Mouse (Mus musculus) neural tube, embryonic 12.5 days (tissue): ENCODE data around the gene Slamf9. TPM values are rescaled to one million over a fixed set of nuclear protein-coding genes. Genes with fewer than 3 reads are reported as not detected.
A peak's percentile ranks its signal among the peaks of the same experiment; 100 is the strongest.

Source experiments
- ATAC-seq: fragments of 200-750 bp; cut with Nextera tagmentation; 2 replicates; pipeline ENCODE4 v1.8.0; 2017; ENCODE audit warnings: low read depth, mild to moderate bottlenecking, moderate TSS enrichment, moderate library complexity; ENCODE audit not compliant: low FRiP score
- H3K27ac ChIP-seq: fragments of 300-500 bp; sonication (generic); 2 replicates; pipeline ENCODE4 v1.5.1; 2016
- H3K27me3 ChIP-seq: fragments of 300-500 bp; sonication (generic); replicated peaks from 2 replicates; pipeline ENCODE4 v1.6.1; 2016; ENCODE audit warnings: mild to moderate bottlenecking
- H3K36me3 ChIP-seq: fragments of 300-500 bp; sonication (generic); 2 replicates; pipeline ENCODE4 v1.6.1; 2016; ENCODE audit warnings: mild to moderate bottlenecking
- H3K4me1 ChIP-seq: fragments of 300-500 bp; sonication (generic); 2 replicates; pipeline ENCODE4 v1.6.1; 2016
- H3K4me2 ChIP-seq: fragments of 300-500 bp; sonication (generic); replicated peaks from 2 replicates; pipeline ENCODE4 v1.6.1; 2016; ENCODE audit warnings: mild to moderate bottlenecking
- H3K4me3 ChIP-seq: fragments of 300-500 bp; sonication (generic); 2 replicates; pipeline ENCODE4 v1.5.1; 2016
- H3K9ac ChIP-seq: fragments of 300-500 bp; sonication (generic); 2 replicates; pipeline ENCODE4 v1.6.1; 2016; ENCODE audit warnings: mild to moderate bottlenecking
- H3K9me3 ChIP-seq: fragments of 300-500 bp; sonication (generic); 2 replicates; pipeline ENCODE4 v1.6.1; 2016; ENCODE audit warnings: mild to moderate bottlenecking
- WGBS: fragments of 180-500 bp; shearing (Covaris S2); methylation state at CpG from one replicate; pipeline ENCODE4 v1.1.7; 2016; 5-methylcytosine and 5-hydroxymethylcytosine counted together
- polyA plus RNA-seq: library from polyadenylated mRNA; unstranded; fragments of >200 nt; fragmentation: Nextera tagmentation; extraction: Ambion mirVana; gene quantifications from 2 replicates; pipeline ENCODE4 v1.2.1, GENCODE M21; 2016

Slamf9 gene
- polyA plus RNA-seq, 1 experiment from 2014 or later, result 0.19 TPM

GRCm38 (mm10) chr1:172441935-172442445, 33.2 kb upstream of the Slamf9 start:
- ATAC-seq, result no peak
- WGBS, result 90% methylated on average over 9 of the region's 9 CpGs
- Histone ChIP-seq H3K36me3 (no peaks in the 10 kb centered on the region), H3K27me3 (no peaks in the 10 kb centered on the region), H3K4me2 (no peak overlapping the region), H3K4me3 (no peak overlapping the region), H3K9ac (no peak overlapping the region), H3K9me3 (no peaks in the 10 kb centered on the region), H3K27ac (no peak overlapping the region), H3K4me1 (no peaks in the 10 kb centered on the region)

GRCm38 (mm10) chr1:172450226-172450625, 24.9 kb upstream of the Slamf9 start:
- H3K4me2 ChIP-seq, result no peak overlapping the region
- 46% methylated on average over 2 of the region's 2 CpGs for WGBS
- no peak overlapping the region for H3K27ac ChIP-seq
- no peaks in the 10 kb centered on the region for H3K4me1 ChIP-seq
- no peak overlapping the region for H3K9ac ChIP-seq
- H3K4me3 ChIP-seq, result no peak overlapping the region
- no peak for ATAC-seq
- no peaks in the 10 kb centered on the region for H3K27me3 ChIP-seq
- H3K36me3 ChIP-seq, result no peaks in the 10 kb centered on the region
- no peaks in the 10 kb centered on the region for H3K9me3 ChIP-seq

- no peak overlapping the region for H3K9ac ChIP-seq
- H3K9me3 ChIP-seq, result no peaks in the 10 kb centered on the region
- no peak overlapping the region for H3K4me3 ChIP-seq
- H3K4me2 ChIP-seq, result peak overlapping the region; percentile 7; the same call in 1 of the 2 replicates
- H3K36me3 ChIP-seq, result no peaks in the 10 kb centered on the region
- 42% methylated on average over 17 of the region's 17 CpGs for WGBS
- no peak for ATAC-seq
- H3K27ac ChIP-seq, result no peak overlapping the region
- H3K27me3 ChIP-seq, result no peaks in the 10 kb centered on the region
- H3K4me1 ChIP-seq, result no peaks in the 10 kb centered on the region
Measured at GRCm38 (mm10) chr1:172450848-172451470, 24.2 kb upstream of the Slamf9 start.

GRCm38 (mm10) chr1:172452911-172453310, 22.2 kb upstream of the Slamf9 start:
- ATAC-seq, result no peak
- no peaks in the 10 kb centered on the region for H3K9me3 ChIP-seq
- H3K4me1 ChIP-seq, result no peaks in the 10 kb centered on the region
- H3K36me3 ChIP-seq, result no peaks in the 10 kb centered on the region
- H3K4me3 ChIP-seq, result no peak overlapping the region
- H3K4me2 ChIP-seq, result no peak overlapping the region
- WGBS, result 89% methylated on average over 2 of the region's 2 CpGs
- H3K9ac ChIP-seq, result no peak overlapping the region
- H3K27me3 ChIP-seq, result no peaks in the 10 kb centered on the region
- no peak overlapping the region for H3K27ac ChIP-seq

DNA sequence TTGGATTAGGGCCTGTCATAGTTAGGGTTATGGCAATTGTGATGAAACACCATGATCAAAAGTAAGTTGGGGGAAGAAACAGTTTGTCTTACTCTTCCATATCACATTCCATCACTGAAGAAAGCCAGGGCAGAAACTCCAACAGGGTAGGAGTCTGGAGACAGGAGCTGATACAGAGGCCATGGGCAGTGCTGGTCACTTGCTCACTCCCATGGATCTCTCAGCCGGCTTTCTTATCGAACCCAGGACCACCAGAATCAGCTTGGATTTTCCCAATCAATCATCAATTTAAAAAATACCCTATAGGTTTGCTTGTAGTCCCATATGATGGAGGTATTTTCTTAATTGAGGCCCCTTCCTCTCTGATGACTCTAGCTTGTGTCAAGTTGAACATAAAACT, 21.3 kb upstream of the Slamf9 start:
- no peaks in the 10 kb centered on the region for H3K4me1 ChIP-seq
- H3K36me3 ChIP-seq, result no peaks in the 10 kb centered on the region
- WGBS, result 95% methylated on average over 2 of the region's 2 CpGs
- no peak overlapping the region for H3K9ac ChIP-seq
- H3K27me3 ChIP-seq, result no peaks in the 10 kb centered on the region
- H3K27ac ChIP-seq, result no peak overlapping the region
- no peak for ATAC-seq
- H3K9me3 ChIP-seq, result no peaks in the 10 kb centered on the region
- no peak overlapping the region for H3K4me2 ChIP-seq
- H3K4me3 ChIP-seq, result no peak overlapping the region

GRCm38 (mm10) chr1:172455416-172455815, 19.7 kb upstream of the Slamf9 start:
- no peak overlapping the region for H3K4me2 ChIP-seq
- ATAC-seq, result no peak
- no peak overlapping the region for H3K4me3 ChIP-seq
- H3K4me1 ChIP-seq, result no peaks in the 10 kb centered on the region
- no peak overlapping the region for H3K9ac ChIP-seq
- H3K36me3 ChIP-seq, result no peaks in the 10 kb centered on the region
- no peaks in the 10 kb centered on the region for H3K9me3 ChIP-seq
- 15% methylated on average over 4 of the region's 4 CpGs for WGBS
- no peak overlapping the region for H3K27ac ChIP-seq
- no peaks in the 10 kb centered on the region for H3K27me3 ChIP-seq

- no peak overlapping the region for H3K27ac ChIP-seq
- no peak overlapping the region for H3K4me3 ChIP-seq
- no peaks in the 10 kb centered on the region for H3K36me3 ChIP-seq
- ATAC-seq, result no peak
- H3K9me3 ChIP-seq, result no peaks in the 10 kb centered on the region
- no peaks in the 10 kb centered on the region for H3K27me3 ChIP-seq
- H3K4me2 ChIP-seq, result no peak overlapping the region
- 78% methylated on average over 7 of the region's 7 CpGs for WGBS
- no peak overlapping the region for H3K9ac ChIP-seq
- H3K4me1 ChIP-seq, result no peaks in the 10 kb centered on the region
Measured at GRCm38 (mm10) chr1:172456001-172456677, 19.0 kb upstream of the Slamf9 start.

GRCm38 (mm10) chr1:172457196-172457595, 18.0 kb upstream of the Slamf9 start:
- WGBS, result 97% methylated on average over 3 of the region's 3 CpGs
- H3K36me3 ChIP-seq, result no peaks in the 10 kb centered on the region
- ATAC-seq, result no peak
- no peak overlapping the region for H3K27ac ChIP-seq
- no peaks in the 10 kb centered on the region for H3K4me1 ChIP-seq
- H3K9ac ChIP-seq, result no peak overlapping the region
- no peak overlapping the region for H3K4me3 ChIP-seq
- H3K4me2 ChIP-seq, result no peak overlapping the region
- H3K9me3 ChIP-seq, result no peaks in the 10 kb centered on the region
- no peaks in the 10 kb centered on the region for H3K27me3 ChIP-seq

DNA sequence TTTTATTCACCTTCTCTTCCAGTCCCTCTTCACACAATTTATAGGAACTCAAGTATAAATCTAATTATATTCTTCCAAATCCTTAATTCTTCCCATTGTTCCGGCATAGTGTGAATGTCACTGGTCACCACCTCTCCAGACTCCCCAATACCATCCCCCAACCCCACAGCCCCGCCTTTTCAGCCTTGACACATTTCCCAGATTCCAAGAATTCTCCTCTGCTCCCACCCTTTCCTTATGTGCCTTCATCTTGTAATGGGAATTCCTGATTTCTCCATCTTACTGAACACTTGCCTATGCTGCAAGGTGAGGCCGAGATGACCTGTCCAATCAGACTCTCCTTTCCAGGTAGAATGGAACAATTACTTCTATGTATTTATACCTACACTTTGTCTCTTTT, 17.1 kb upstream of the Slamf9 start:
- no peak for ATAC-seq
- H3K9me3 ChIP-seq, result no peaks in the 10 kb centered on the region
- no peaks in the 10 kb centered on the region for H3K27me3 ChIP-seq
- no peak overlapping the region for H3K27ac ChIP-seq
- no peak overlapping the region for H3K4me3 ChIP-seq
- 89% methylated on average over 3 of the region's 3 CpGs for WGBS
- no peak overlapping the region for H3K4me2 ChIP-seq
- no peaks in the 10 kb centered on the region for H3K4me1 ChIP-seq
- H3K9ac ChIP-seq, result no peak overlapping the region
- no peaks in the 10 kb centered on the region for H3K36me3 ChIP-seq

DNA sequence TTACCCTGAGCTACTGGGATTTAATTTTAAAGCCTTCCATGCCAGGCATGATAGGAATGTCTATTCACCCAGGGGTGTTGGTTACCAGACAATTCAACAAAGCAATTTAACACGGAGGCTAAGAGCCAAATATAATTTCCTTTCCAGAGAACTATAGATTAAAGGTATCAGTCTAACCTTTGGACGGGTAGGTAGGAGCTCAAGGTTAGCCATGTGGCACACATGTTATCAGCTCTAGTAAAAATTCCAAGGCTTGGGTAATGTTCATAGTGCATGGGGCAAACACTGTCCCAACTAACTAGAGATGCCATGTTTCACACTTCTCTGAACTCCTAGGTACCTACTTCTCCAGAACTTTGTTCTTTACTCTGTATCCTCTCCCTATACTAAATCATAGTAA, 13.6 kb upstream of the Slamf9 start:
- no peak overlapping the region for H3K9ac ChIP-seq
- 83% methylated on average over 2 of the region's 2 CpGs for WGBS
- no peaks in the 10 kb centered on the region for H3K36me3 ChIP-seq
- no peaks in the 10 kb centered on the region for H3K4me1 ChIP-seq
- no peaks in the 10 kb centered on the region for H3K9me3 ChIP-seq
- H3K27ac ChIP-seq, result no peak overlapping the region
- no peak overlapping the region for H3K4me3 ChIP-seq
- ATAC-seq, result no peak
- no peaks in the 10 kb centered on the region for H3K27me3 ChIP-seq
- H3K4me2 ChIP-seq, result no peak overlapping the region

DNA sequence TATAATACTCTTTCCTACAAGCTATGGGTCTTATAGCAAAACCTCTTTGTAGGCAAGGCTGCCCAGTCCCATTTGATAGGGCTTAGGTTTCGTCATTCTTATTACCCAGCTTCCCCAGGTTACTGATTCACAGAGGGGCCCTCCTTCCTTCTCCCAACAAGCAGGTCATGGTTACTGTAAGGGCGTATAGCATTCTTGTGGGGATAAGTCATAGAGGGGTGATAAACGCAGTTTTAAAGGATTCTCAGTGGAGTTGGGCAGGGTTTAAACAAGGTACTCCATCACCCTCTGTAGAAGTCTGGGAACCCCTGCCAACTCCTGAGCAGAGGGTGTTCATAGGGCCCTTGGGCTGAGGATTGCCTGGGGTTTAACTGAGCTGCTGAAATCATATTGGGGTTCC, 12.6 kb upstream of the Slamf9 start:
- no peak overlapping the region for H3K4me3 ChIP-seq
- H3K36me3 ChIP-seq, result no peaks in the 10 kb centered on the region
- no peak overlapping the region for H3K4me2 ChIP-seq
- H3K9ac ChIP-seq, result no peak overlapping the region
- H3K4me1 ChIP-seq, result no peaks in the 10 kb centered on the region
- no peaks in the 10 kb centered on the region for H3K9me3 ChIP-seq
- H3K27ac ChIP-seq, result no peak overlapping the region
- ATAC-seq, result no peak
- 83% methylated on average over 3 of the region's 3 CpGs for WGBS
- H3K27me3 ChIP-seq, result no peaks in the 10 kb centered on the region

- H3K9me3 ChIP-seq, result no peaks in the 10 kb centered on the region
- H3K4me1 ChIP-seq, result no peaks in the 10 kb centered on the region
- no peaks in the 10 kb centered on the region for H3K36me3 ChIP-seq
- H3K4me3 ChIP-seq, result no peak overlapping the region
- WGBS, result 85% methylated on average over 16 of the region's 16 CpGs
- ATAC-seq, result no peak
- H3K4me2 ChIP-seq, result no peak overlapping the region
- no peak overlapping the region for H3K9ac ChIP-seq
- H3K27ac ChIP-seq, result no peak overlapping the region
- H3K27me3 ChIP-seq, result no peaks in the 10 kb centered on the region
Measured at GRCm38 (mm10) chr1:172463387-172464333, 11.5 kb upstream of the Slamf9 start.
